ENCODE assay signal across 12 mouse cellular contexts in genomic region chr7:110166233-110166632, GRCm38 (mm10). TPM values are rescaled to one million over a fixed set of nuclear protein-coding genes. Genes with fewer than 3 reads are reported as not detected.
A peak's percentile ranks its signal among the peaks of the same experiment; 100 is the strongest.
DNase-seq lines count a peak whose midpoint lies in the region; ATAC-seq and TF ChIP-seq lines count a peak whose summit lies in the region.
"Had no signal": no experiment of that assay in that cellular context is flagged by ENCODE, and none has a peak within 500 bp of the region (broad histone marks: within the 10 kb centered on the region; RNA-seq: fewer than 3 reads in every experiment).

No protein-coding gene starts in this region.

- H3K4me1 ChIP-seq in lung, adult 2 months (ENCODE audit: control insufficient read depth, insufficient read depth, low read length) = no peaks in the 10 kb centered on the region; the same call in 1 of the 2 replicates
- no peaks in the 10 kb centered on the region; the same call in 1 of the 2 replicates for H3K4me1 ChIP-seq in hindbrain, embryonic 13.5 days (replicated peaks)
- H3K4me1 ChIP-seq: neural tube, embryonic 12.5 days; stomach, embryonic 15.5 days had no signal

- H3K4me3 ChIP-seq in lung, adult 2 months (replicated peaks; ENCODE audit: extremely low read depth, low read depth, low read length) = no peak overlapping the region
- H3K4me3 ChIP-seq in hindbrain, embryonic 13.5 days = no peak overlapping the region
- H3K4me3 ChIP-seq: midbrain, embryonic 10.5 days; neural tube, embryonic 12.5 days; stomach, embryonic 15.5 days had no signal

- H3K9me3 ChIP-seq in hindbrain, embryonic 13.5 days = no peaks in the 10 kb centered on the region
- H3K9me3 ChIP-seq: midbrain, embryonic 10.5 days; neural tube, embryonic 12.5 days; stomach, embryonic 15.5 days had no signal

- TF ChIP-seq POLR2A in lung, adult 2 months (IDR thresholded peaks at IDR 0.05; ENCODE audit: borderline replicate concordance, extremely low read depth, low read depth, low read length) = no peak

- DNase-seq in lung, postnatal 36 days = peak; percentile 34
- DNase-seq in lung, adult 2 months = no peak
- no peak for DNase-seq in layer of hippocampus, adult 18-20 months (ENCODE audit: low spot score in 2 of 2)
- DNase-seq in cerebellum, adult 11-12 months = no peak
- DNase-seq: embryo, embryonic 11 days had no signal

- TF ChIP-seq CTCF in lung, adult 2 months (IDR thresholded peaks at IDR 0.05; ENCODE audit: insufficient read depth, low read length) = no peak

- H3K4me2 ChIP-seq in hindbrain, embryonic 13.5 days = no peak overlapping the region
- H3K4me2 ChIP-seq: neural tube, embryonic 12.5 days; stomach, embryonic 15.5 days had no signal

- no peak overlapping the region for H3K27ac ChIP-seq in hindbrain, embryonic 13.5 days
- H3K27ac ChIP-seq: midbrain, embryonic 10.5 days; neural tube, embryonic 12.5 days; stomach, embryonic 15.5 days had no signal

- no peaks in the 10 kb centered on the region for H3K27me3 ChIP-seq in hindbrain, embryonic 13.5 days
- H3K27me3 ChIP-seq: neural tube, embryonic 12.5 days; stomach, embryonic 15.5 days had no signal

- 73% methylated on average over 8 of the region's 8 CpGs for WGBS in lung, adult 2 months
- 38% methylated on average over 8 of the region's 8 CpGs for WGBS in hindbrain, embryonic 13.5 days

- ATAC-seq in activated CD4-positive, CD25-positive, alpha-beta regulatory T cell, adult 4 months = peak; percentile 25
- ATAC-seq in megakaryocyte, adult 5-6 weeks (ENCODE audit: poor library complexity, severe bottlenecking) = peak; percentile 39
- ATAC-seq in hindbrain, embryonic 13.5 days (ENCODE audit: low FRiP score) = no peak
- ATAC-seq: intestine, embryonic 16.5 days had no signal

- H3K36me3 ChIP-seq in hindbrain, embryonic 13.5 days = no peaks in the 10 kb centered on the region
- H3K36me3 ChIP-seq: midbrain, embryonic 10.5 days; neural tube, embryonic 12.5 days; stomach, embryonic 15.5 days had no signal

- no peak overlapping the region for H3K9ac ChIP-seq in hindbrain, embryonic 13.5 days
- H3K9ac ChIP-seq: neural tube, embryonic 12.5 days; stomach, embryonic 15.5 days had no signal

RNA-seq across cellular contexts. Expression of gene Wee1, which starts 44.4 kb away (rescaled TPM):
- 2.9 and 5.9 TPM in 2 replicates for polyA plus RNA-seq in lung, adult 2 months (2012; rRNA removed)
- 1 to 10 TPM; 2.4 to 3.0 TPM for polyA plus RNA-seq in activated CD4-positive, CD25-positive, alpha-beta regulatory T cell, adult 4 months (2017; shearing (Covaris generic))
- total RNA-seq in megakaryocyte, adult 5-6 weeks (2015) = 34.9 and 35.7 TPM in 2 replicates
- 17.7 and 21.5 TPM in 2 replicates for total RNA-seq in megakaryocyte, adult 5-6 weeks (2017)
- 5.2 TPM in 2 replicates for polyA plus RNA-seq in hindbrain, embryonic 13.5 days (2015; fragmentation: Nextera tagmentation; extraction: Ambion mirVana)
- 10 to 100 TPM; 22.0 to 22.5 TPM for total RNA-seq in layer of hippocampus, adult 18-20 months (2021)

RNA-seq across cellular contexts. Expression of gene Swap70, which starts 55.3 kb away (rescaled TPM):
- polyA plus RNA-seq in lung, adult 2 months (2012; rRNA removed) = 38.2 and 39.7 TPM in 2 replicates
- polyA plus RNA-seq in activated CD4-positive, CD25-positive, alpha-beta regulatory T cell, adult 4 months (2017; shearing (Covaris generic)) = 10 to 100 TPM; 38.4 to 43.6 TPM
- total RNA-seq in megakaryocyte, adult 5-6 weeks (2015) = 29.5 and 33.6 TPM in 2 replicates
- total RNA-seq in megakaryocyte, adult 5-6 weeks (2017) = 67.6 and 73.0 TPM in 2 replicates
- polyA plus RNA-seq in hindbrain, embryonic 13.5 days (2015; fragmentation: Nextera tagmentation; extraction: Ambion mirVana) = 10.9 and 11.2 TPM in 2 replicates
- total RNA-seq in layer of hippocampus, adult 18-20 months (2021) = 1 to 10 TPM; 8.6 to 9.7 TPM
